Mouse (Mus musculus) midbrain, embryonic 10.5 days (tissue): ENCODE data around the gene Spocd1. TPM values are rescaled to one million over a fixed set of nuclear protein-coding genes. Genes with fewer than 3 reads are reported as not detected.

Experiments
- DNase-seq: peaks from one replicate; pipeline ENCODE4 v3.0.0-alpha.2; 2017; ENCODE audit warnings: low spot score
- H3K27ac ChIP-seq: fragments of 300-500 bp; sonication (generic); replicated peaks from 2 replicates; pipeline ENCODE4 v1.5.1; 2016; ENCODE audit warnings: mild to moderate bottlenecking
- H3K27me3 ChIP-seq: fragments of 300-500 bp; sonication (generic); 2 replicates; pipeline ENCODE4 v1.6.1; 2016; ENCODE audit warnings: low read depth, mild to moderate bottlenecking; ENCODE audit not compliant: poor library complexity, severe bottlenecking
- H3K36me3 ChIP-seq: fragments of 300-500 bp; sonication (generic); 2 replicates; pipeline ENCODE4 v1.6.1; 2016; ENCODE audit warnings: mild to moderate bottlenecking, moderate library complexity
- H3K4me1 ChIP-seq: fragments of 300-500 bp; sonication (generic); 2 replicates; pipeline ENCODE4 v1.6.1; 2016
- H3K4me3 ChIP-seq: fragments of 300-500 bp; sonication (generic); 2 replicates; pipeline ENCODE4 v1.5.1; 2016; ENCODE audit warnings: mild to moderate bottlenecking, moderate library complexity
- H3K9me3 ChIP-seq: fragments of 300-500 bp; sonication (generic); replicated peaks from 2 replicates; pipeline ENCODE4 v1.6.1; 2016; ENCODE audit warnings: mild to moderate bottlenecking
- WGBS: fragments of 180-500 bp; shearing (Covaris S2); methylation state at CpG from one replicate; pipeline ENCODE4 v1.1.7; 2016; 5-methylcytosine and 5-hydroxymethylcytosine counted together
- polyA plus RNA-seq: library from polyadenylated mRNA; unstranded; fragments of >200 nt; fragmentation: Nextera tagmentation; extraction: Ambion mirVana; gene quantifications from 2 replicates; pipeline ENCODE4 v1.2.1, GENCODE M21; 2016

The Spocd1 gene
- polyA plus RNA-seq, 1 experiment from 2014 or later: not detected

DNA sequence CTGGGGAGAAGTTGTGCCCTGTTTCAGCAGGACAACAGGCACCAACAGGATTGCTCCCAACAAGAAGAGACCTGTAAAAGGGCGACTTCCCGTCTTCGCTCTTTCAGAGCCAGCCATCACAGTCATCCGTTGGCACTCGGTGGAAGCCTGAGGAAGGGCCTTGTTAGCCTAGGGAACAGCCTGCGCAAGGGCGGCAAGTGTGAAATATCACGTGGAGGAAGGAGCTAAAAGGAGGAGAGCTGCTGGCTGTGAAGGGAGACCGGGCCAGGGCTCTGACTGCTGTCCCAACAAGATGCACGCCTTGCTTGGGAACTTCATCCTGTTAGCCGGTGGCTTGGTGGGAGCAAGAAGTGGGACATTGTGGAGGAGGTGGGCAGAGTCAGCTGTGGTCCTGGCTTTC is 69.1 kb downstream of the Spocd1 start:
- no peaks in the 10 kb centered on the region for H3K9me3 ChIP-seq
- DNase-seq: no peak
- no peak overlapping the region for H3K27ac ChIP-seq
- peaks cover 24% of the 10 kb centered on the region for H3K27me3 ChIP-seq
- no peak overlapping the region for H3K4me3 ChIP-seq
- peaks cover 4% of the 10 kb centered on the region; the same call in 1 of the 2 replicates for H3K36me3 ChIP-seq
- 65% methylated on average over 11 of the region's 11 CpGs for WGBS
- H3K4me1 ChIP-seq: peaks cover 16% of the 10 kb centered on the region

DNA sequence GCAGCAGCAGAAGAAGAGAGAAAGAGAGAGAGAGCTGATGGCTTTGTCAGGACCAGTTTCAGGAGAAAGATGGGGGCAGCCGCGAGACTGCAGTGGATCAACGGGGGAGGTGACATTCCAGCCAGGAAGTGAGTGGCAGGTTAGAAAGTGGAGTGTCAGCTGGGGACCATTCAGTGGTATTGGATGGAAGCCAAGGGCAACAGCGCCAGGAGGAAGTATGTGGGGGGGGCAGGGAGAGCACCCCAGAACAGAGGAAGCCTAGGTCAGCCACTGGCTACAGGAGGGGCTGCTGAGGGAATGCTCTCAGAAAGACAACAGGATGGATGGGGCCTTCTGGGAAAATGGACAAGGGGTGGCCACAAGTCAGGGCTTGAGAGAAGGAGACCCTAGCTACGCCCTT is 72.7 kb downstream of the Spocd1 start:
- no peak overlapping the region for H3K4me3 ChIP-seq
- no peaks in the 10 kb centered on the region for H3K36me3 ChIP-seq
- no peaks in the 10 kb centered on the region for H3K9me3 ChIP-seq
- H3K4me1 ChIP-seq: peaks cover 26% of the 10 kb centered on the region
- 67% methylated on average over 5 of the region's 5 CpGs for WGBS
- no peak for DNase-seq
- peaks cover 46% of the 10 kb centered on the region for H3K27me3 ChIP-seq
- no peak overlapping the region for H3K27ac ChIP-seq

DNA sequence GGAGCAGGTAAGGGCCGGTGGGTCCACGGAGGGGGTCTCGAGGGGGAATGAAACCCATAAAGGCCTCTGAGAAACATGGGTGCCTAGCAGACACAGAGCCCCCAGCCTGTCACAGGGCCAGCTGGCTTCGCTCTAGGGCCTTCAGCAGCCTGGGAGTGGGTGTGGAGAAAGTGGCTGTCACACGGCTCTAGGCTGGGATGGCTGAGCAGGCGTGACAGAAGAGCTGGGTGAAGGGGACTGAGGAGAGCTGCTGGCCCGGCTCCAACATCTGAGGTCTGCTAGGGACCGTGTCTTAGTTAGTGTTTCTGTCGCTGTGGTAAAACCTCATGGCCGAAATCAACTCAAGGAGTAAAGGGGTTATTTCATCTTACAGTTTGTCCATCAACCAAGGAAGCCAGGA is 73.1 kb downstream of the Spocd1 start:
- Histone ChIP-seq H3K9me3 (no peaks in the 10 kb centered on the region), H3K27ac (no peak overlapping the region), H3K36me3 (no peaks in the 10 kb centered on the region), H3K4me1 (peaks cover 30% of the 10 kb centered on the region), H3K4me3 (no peak overlapping the region), H3K27me3 (peaks cover 50% of the 10 kb centered on the region)
- DNase-seq: no peak
- WGBS: 81% methylated on average over 10 of the region's 10 CpGs

- peaks cover 36% of the 10 kb centered on the region for H3K4me1 ChIP-seq
- DNase-seq: no peak
- H3K27me3 ChIP-seq: peaks cover 63% of the 10 kb centered on the region
- no peaks in the 10 kb centered on the region for H3K9me3 ChIP-seq
- no peak overlapping the region for H3K27ac ChIP-seq
- peaks cover 5% of the 10 kb centered on the region; the same call in 1 of the 2 replicates for H3K36me3 ChIP-seq
- no peak overlapping the region for H3K4me3 ChIP-seq
- 64% methylated on average over 9 of the region's 9 CpGs for WGBS
Observed at GRCm38 (mm10) chr4:130005593-130005992, 76.5 kb downstream of the Spocd1 start.

GRCm38 (mm10) chr4:130006533-130006932 is 77.5 kb downstream of the Spocd1 start:
- peak; percentile 47 for DNase-seq
- Histone ChIP-seq H3K36me3 (peaks cover 9% of the 10 kb centered on the region; the same call in 1 of the 2 replicates), H3K27me3 (peaks cover 63% of the 10 kb centered on the region), H3K4me3 (peak overlapping the region; percentile 53), H3K9me3 (no peaks in the 10 kb centered on the region), H3K4me1 (peaks cover 33% of the 10 kb centered on the region), H3K27ac (peak overlapping the region; percentile 72)
- 17% methylated on average over 25 of the region's 25 CpGs for WGBS

Other genes with a start within 250 kb of the Spocd1 start
- 15.1 and 17.4 TPM in 2 replicates for gene Tmem39b, start 232.4 kb upstream of the Spocd1 start, polyA plus RNA-seq
- gene Khdrbs1, start 186.9 kb upstream of the Spocd1 start, polyA plus RNA-seq: 152 and 162 TPM in 2 replicates
- 307 and 309 TPM in 2 replicates for gene Ptp4a2, start 118.0 kb upstream of the Spocd1 start, polyA plus RNA-seq
- gene Adgrb2, start 55.6 kb downstream of the Spocd1 start, polyA plus RNA-seq: 1.6 and 2.0 TPM in 2 replicates
- 3.8 and 5.8 TPM in 2 replicates for gene Col16a1, start 118.6 kb downstream of the Spocd1 start, polyA plus RNA-seq
- 74.0 and 76.9 TPM in 2 replicates for gene Pef1, start 173.3 kb downstream of the Spocd1 start, polyA plus RNA-seq
- 0.23 and 0.31 TPM in 2 replicates for gene Hcrtr1, start 210.1 kb downstream of the Spocd1 start, polyA plus RNA-seq
- 7.4 and 7.5 TPM in 2 replicates for gene Tinagl1, start 245.9 kb downstream of the Spocd1 start, polyA plus RNA-seq